Mouse (Mus musculus) gastrocnemius, postnatal 4 days (tissue): ENCODE measurements around the gene Kif14. TPM values are rescaled to one million over a fixed set of nuclear protein-coding genes. Genes with fewer than 3 reads are reported as not detected.

Experiments used
- total RNA-seq, 2 experiments: library from RNA; stranded (reverse); gene quantifications; 2 replicates each; pipeline ENCODE4 v1.2.3; 2021

Kif14 gene
- total RNA-seq, 2 experiments from 2014 or later = 4.2 to 5.4 TPM

Other genes starting within 250 kb of the Kif14 start
- under 1 TPM; 0.22 to 0.29 TPM for gene Inava, start 232.1 kb upstream of the Kif14 start, total RNA-seq
- gene Gpr25, start 205.5 kb upstream of the Kif14 start, total RNA-seq = not detected
- 10 to 100 TPM; 25.6 to 26.7 TPM for gene Camsap2, start 120.2 kb upstream of the Kif14 start, total RNA-seq
- gene Ddx59, start 51.1 kb upstream of the Kif14 start, total RNA-seq = 10 to 100 TPM; 15.2 to 15.5 TPM
- gene Zfp281, start 158.6 kb downstream of the Kif14 start, total RNA-seq = 10 to 100 TPM; 10.8 to 12.0 TPM